Mouse (Mus musculus): ENCODE results near the gene Cd274.

Gene Cd274

DNA sequence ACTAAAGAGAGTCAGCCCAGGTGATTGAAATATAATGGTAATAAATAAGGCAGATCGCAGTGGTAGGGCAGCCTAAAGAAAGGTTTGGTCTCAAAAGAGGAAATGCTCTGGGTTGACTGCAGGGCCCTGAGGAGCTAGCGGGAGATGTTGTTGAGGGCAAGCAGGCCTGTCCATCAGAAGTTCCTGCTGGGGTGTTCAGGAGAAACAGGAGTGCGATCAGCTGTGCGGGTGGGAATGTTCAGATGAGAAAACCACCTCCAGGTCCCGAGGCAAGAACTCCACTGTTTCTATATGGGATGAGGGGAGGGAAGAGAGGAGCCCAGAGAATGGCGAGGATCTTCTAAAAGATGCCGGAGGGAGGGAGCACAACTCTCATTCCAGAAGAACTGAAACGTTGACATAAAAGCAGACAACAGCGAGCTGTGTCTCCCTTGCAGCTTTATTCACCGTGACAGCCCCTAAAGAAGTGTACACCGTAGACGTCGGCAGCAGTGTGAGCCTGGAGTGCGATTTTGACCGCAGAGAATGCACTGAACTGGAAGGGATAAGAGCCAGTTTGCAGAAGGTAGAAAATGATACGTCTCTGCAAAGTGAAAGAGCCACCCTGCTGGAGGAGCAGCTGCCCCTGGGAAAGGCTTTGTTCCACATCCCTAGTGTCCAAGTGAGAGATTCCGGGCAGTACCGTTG lies 69.7 kb downstream of the Cd274 start:
- DNase-seq, result no peak

Data from lung, adult 18-20 months (tissue).